Mouse (Mus musculus) stomach, postnatal 0 days (tissue): Measurements from ENCODE around the gene Wdr24.

Experiments
- CTCF ChIP-seq: IDR thresholded peaks from 2 replicates; pipeline ENCODE4 v1.5.1; 2016; ENCODE audit warnings: antibody characterized with exemption, low read depth, mild to moderate bottlenecking, moderate library complexity
- EP300 ChIP-seq: optimal IDR thresholded peaks from 2 replicates; pipeline ENCODE3; 2016; ENCODE audit warnings: antibody characterized with exemption

- no peak for TF ChIP-seq CTCF
- no peak for TF ChIP-seq EP300
Measured at GRCm38 (mm10) chr17:25867836-25868600, 44.6 kb downstream of the Wdr24 start.
